Mouse (Mus musculus) liver, adult 2 months (tissue): Measurements from ENCODE around the gene Ric3. TPM values are rescaled to one million over a fixed set of nuclear protein-coding genes. Genes with fewer than 3 reads are reported as not detected.

ENCODE experiments used
- DNase-seq: peaks from one replicate; pipeline ENCODE4 v3.0.0-alpha.2; 2011; ENCODE audit warnings: low read depth, low spot score; ENCODE audit errors: extremely low read depth
- H3K27ac ChIP-seq: fragments of 200-500 bp; replicated peaks from 2 replicates; pipeline ENCODE4 v1.5.1; 2012; ENCODE audit warnings: low read depth, mild to moderate bottlenecking, control low read depth, inconsistent platforms, low read length; ENCODE audit not compliant: insufficient read depth
- H3K27me3 ChIP-seq: fragments of 200-500 bp; 2 replicates; pipeline ENCODE4 v1.6.1; 2012; ENCODE audit warnings: mild to moderate bottlenecking, moderate library complexity, low read length, inconsistent platforms; ENCODE audit not compliant: control insufficient read depth, insufficient read depth
- H3K36me3 ChIP-seq: fragments of 200-500 bp; 2 replicates; pipeline ENCODE4 v1.6.1; 2012; ENCODE audit warnings: low read length, inconsistent platforms; ENCODE audit not compliant: control insufficient read depth, insufficient read depth
- H3K4me1 ChIP-seq: fragments of 200-500 bp; 2 replicates; pipeline ENCODE4 v1.6.1; 2011; ENCODE audit warnings: low read length; ENCODE audit not compliant: control insufficient read depth, insufficient read depth
- H3K4me3 ChIP-seq: fragments of 200-500 bp; 2 replicates; pipeline ENCODE4 v1.5.1; 2011; ENCODE audit warnings: low read depth, mild to moderate bottlenecking, control low read depth, low read length, moderate library complexity; ENCODE audit not compliant: insufficient read depth
- H3K79me2 ChIP-seq: fragments of 200-500 bp; 2 replicates; pipeline ENCODE4 v1.6.1; 2012; ENCODE audit warnings: inconsistent platforms, mild to moderate bottlenecking, low read length, moderate library complexity; ENCODE audit not compliant: control insufficient read depth, insufficient read depth
- H3K9ac ChIP-seq: fragments of 200-500 bp; 2 replicates; pipeline ENCODE4 v1.6.1; 2012; ENCODE audit warnings: low read depth, mild to moderate bottlenecking, control low read depth, inconsistent platforms, low read length
- CTCF ChIP-seq: fragments of 200-500 bp; IDR thresholded peaks from 2 replicates; pipeline ENCODE4 v1.5.1; 2011; ENCODE audit warnings: low read depth, low read length, control low read depth
- POLR2A ChIP-seq: fragments of 200-500 bp; IDR thresholded peaks from 2 replicates; pipeline ENCODE4 v1.6.1; 2011; ENCODE audit warnings: low read length, control low read depth; ENCODE audit not compliant: insufficient read depth; ENCODE audit errors: extremely low read depth
- WGBS: fragments of 180-500 bp; shearing (Covaris S2); methylation state at CpG from one replicate; pipeline ENCODE4 v1.1.7; 2018; 5-methylcytosine and 5-hydroxymethylcytosine counted together
- polyA plus RNA-seq: library from polyadenylated mRNA; depleted of rRNA; stranded (reverse); fragments of >200 nt; gene quantifications from 2 replicates; pipeline ENCODE4 v1.2.3, GENCODE M21; 2012
- total RNA-seq: library from RNA; depleted of rRNA; stranded (reverse); fragments of >200 nt; gene quantifications from 2 replicates; pipeline ENCODE4 v1.2.3, GENCODE M21; 2014

Gene Ric3
- total and polyA plus RNA-seq, 2 experiments = 0.17 to 0.92 TPM

DNA sequence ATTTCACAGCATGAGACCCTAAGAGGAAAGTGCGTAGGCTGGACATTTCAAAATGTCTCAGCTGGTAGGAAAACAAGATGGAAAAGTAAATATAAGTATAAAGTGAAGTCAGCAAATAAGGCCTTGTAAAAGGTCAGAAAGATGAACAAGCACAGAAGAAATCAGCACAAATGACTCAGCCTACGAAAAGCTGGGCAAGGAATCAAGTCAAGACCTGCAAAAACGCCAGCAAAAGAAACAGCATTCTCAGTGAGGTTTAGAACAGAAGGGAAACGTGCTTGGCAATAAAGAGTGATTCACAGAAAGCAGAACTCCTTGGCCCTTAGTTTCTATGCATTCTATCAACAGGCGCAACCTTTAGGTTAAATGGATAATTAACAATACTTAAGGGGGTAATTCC lies 10.8 kb downstream of the Ric3 start:
- no peak for DNase-seq
- Histone ChIP-seq H3K36me3 (no peaks in the 10 kb centered on the region), H3K4me3 (no peak overlapping the region), H3K27me3 (no peaks in the 10 kb centered on the region), H3K9ac (no peak overlapping the region), H3K27ac (no peak overlapping the region), H3K4me1 (no peaks in the 10 kb centered on the region), H3K79me2 (no peaks in the 10 kb centered on the region)
- TF ChIP-seq CTCF = no peak
- TF ChIP-seq POLR2A = no peak
- 70% methylated on average over 5 of the region's 5 CpGs for WGBS

DNA sequence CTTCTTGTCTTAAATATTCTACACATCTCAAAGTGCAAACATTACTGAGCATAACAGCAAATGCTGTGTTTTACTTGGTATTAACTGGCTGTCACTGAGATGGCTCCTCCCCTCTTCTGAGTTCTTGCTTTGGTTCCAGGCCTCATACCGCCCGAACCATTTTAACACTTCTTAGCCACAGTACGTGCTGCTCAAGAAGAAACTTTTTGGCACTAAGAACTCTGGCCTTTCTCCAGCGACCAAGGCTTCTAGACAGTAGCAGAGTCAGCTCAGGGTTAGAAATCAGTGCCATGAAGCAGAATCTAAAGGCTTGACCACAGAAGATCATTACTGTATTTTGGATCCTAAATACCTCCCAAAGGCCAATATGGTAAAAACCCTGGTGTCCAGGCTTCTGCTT lies 13.5 kb downstream of the Ric3 start:
- no peaks in the 10 kb centered on the region for H3K4me1 ChIP-seq
- WGBS = 85% methylated on average over 4 of the region's 4 CpGs

DNA sequence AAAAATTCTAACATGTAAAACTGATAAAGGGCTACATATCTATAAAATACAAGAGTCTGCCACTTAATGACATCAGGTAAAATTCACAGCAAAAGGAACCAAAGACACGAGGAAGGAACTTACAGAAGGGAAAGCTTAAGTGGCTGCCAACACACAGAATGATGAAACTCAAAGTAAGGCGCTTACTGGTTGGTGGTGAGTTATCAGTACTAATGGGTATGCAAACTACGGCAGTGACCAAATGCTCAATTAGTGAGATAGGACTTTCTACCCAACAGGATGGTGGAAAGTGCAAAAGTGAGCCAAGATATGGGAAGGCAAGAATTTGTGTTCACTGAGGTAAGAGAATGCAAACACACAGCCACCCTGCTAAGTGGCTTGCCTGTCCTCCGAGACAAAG lies 23.6 kb downstream of the Ric3 start:
- Histone ChIP-seq H3K36me3 (no peaks in the 10 kb centered on the region), H3K4me3 (no peak overlapping the region), H3K27ac (no peak overlapping the region), H3K9ac (no peak overlapping the region), H3K4me1 (peaks cover 1% of the 10 kb centered on the region; the same call in 1 of the 2 replicates), H3K27me3 (no peaks in the 10 kb centered on the region), H3K79me2 (no peaks in the 10 kb centered on the region)
- WGBS = 89% methylated on average over 4 of the region's 4 CpGs
- TF ChIP-seq CTCF (no peak), POLR2A (no peak)
- DNase-seq = no peak

More for the DNA sequence above, 13.5 kb downstream of the Ric3 start:
- Histone ChIP-seq H3K36me3 (no peaks in the 10 kb centered on the region), H3K79me2 (no peaks in the 10 kb centered on the region), H3K27me3 (no peaks in the 10 kb centered on the region), H3K9ac (no peak overlapping the region), H3K4me3 (no peak overlapping the region), H3K27ac (no peak overlapping the region)
- DNase-seq = no peak
- TF ChIP-seq CTCF (no peak), POLR2A (no peak)

DNA sequence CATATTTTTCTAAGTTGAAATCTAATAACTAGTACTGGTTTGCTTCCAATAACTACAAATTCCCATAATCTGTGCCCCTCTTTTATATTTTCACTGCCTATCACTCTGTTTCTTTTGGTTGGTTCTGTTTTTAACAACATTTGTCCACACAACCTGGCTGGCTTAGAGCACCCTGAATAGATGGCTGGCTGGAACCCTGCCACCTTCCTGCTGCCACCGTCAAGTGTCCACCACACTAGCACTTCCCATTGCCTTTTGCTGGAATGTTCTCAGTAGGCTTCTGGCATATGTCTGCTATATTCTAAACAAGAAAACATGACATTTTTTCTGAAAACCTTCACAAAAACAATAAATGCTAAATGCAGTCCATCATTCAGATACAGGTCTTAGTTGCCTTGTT lies 32.3 kb downstream of the Ric3 start:
- H3K27me3 ChIP-seq = no peaks in the 10 kb centered on the region
- H3K79me2 ChIP-seq = no peaks in the 10 kb centered on the region
- no peak overlapping the region for H3K27ac ChIP-seq
- DNase-seq = no peak
- 76% methylated on average over 1 of the region's 1 CpGs for WGBS
- H3K4me1 ChIP-seq = no peaks in the 10 kb centered on the region
- no peak overlapping the region for H3K4me3 ChIP-seq
- H3K36me3 ChIP-seq = no peaks in the 10 kb centered on the region
- TF ChIP-seq CTCF = no peak
- no peak for TF ChIP-seq POLR2A
- H3K9ac ChIP-seq = no peak overlapping the region

DNA sequence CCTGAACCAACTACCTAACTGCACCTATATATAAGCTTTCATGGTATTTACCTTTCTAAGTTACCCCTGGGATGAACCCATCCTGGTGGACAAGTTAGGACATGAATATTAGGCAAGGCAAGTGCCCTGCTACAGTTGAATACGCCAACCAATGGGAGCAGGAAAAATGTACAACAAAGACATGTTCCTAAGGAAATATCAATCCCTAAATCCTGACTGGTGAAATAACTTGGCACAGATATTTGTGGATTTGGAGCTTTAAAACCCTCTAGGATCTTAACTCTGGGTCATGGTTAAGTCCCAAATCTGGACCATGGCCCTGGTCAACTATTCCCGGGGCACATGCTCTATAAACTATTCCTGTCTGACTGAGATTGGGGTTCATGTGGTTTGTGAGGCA lies 37.3 kb downstream of the Ric3 start:
- WGBS = 95% methylated on average over 2 of the region's 2 CpGs
- no peaks in the 10 kb centered on the region for H3K36me3 ChIP-seq
- H3K27ac ChIP-seq = no peak overlapping the region
- H3K9ac ChIP-seq = no peak overlapping the region
- TF ChIP-seq POLR2A (no peak), CTCF (no peak)
- H3K4me1 ChIP-seq = no peaks in the 10 kb centered on the region
- no peak for DNase-seq
- H3K79me2 ChIP-seq = no peaks in the 10 kb centered on the region
- H3K27me3 ChIP-seq = no peaks in the 10 kb centered on the region
- no peak overlapping the region for H3K4me3 ChIP-seq

DNA sequence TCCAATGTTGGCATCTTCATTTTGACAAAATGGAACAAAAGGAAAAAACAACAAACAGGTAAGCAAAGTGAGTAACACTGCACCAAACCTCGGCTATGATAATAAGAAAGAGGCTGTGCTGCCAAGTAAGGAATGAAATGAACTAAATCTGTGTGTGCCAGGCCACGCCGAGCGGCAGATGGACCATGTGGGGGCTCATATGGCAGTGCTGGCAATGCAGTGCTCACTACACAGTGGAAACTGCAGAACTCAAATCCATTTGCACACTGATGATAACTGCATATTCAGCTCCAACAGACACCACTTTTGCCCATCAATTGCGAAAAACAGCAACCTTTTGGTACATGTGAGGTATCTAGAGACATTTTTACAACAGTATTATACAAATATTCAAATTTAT lies 43.7 kb downstream of the Ric3 start:
- H3K79me2 ChIP-seq = no peaks in the 10 kb centered on the region
- no peak overlapping the region for H3K27ac ChIP-seq
- 88% methylated on average over 5 of the region's 5 CpGs for WGBS

More for the DNA sequence above, 43.7 kb downstream of the Ric3 start:
- H3K4me1 ChIP-seq = no peaks in the 10 kb centered on the region
- no peak for DNase-seq
- no peaks in the 10 kb centered on the region for H3K36me3 ChIP-seq
- H3K4me3 ChIP-seq = no peak overlapping the region
- no peaks in the 10 kb centered on the region for H3K27me3 ChIP-seq
- TF ChIP-seq POLR2A (no peak), CTCF (no peak)
- H3K9ac ChIP-seq = no peak overlapping the region
